Mouse (Mus musculus) cerebellum, postnatal 10 days (tissue): ENCODE data around the gene Ccdc151.
A peak's percentile ranks its signal among the peaks of the same experiment; 100 is the strongest.

Source experiments
- DNase-seq, 2 experiments: peaks; one replicate each; pipeline ENCODE4 v3.0.0; 2021; ENCODE audit warnings: mixed read lengths in 2 of 2

Gene Ccdc151

DNA sequence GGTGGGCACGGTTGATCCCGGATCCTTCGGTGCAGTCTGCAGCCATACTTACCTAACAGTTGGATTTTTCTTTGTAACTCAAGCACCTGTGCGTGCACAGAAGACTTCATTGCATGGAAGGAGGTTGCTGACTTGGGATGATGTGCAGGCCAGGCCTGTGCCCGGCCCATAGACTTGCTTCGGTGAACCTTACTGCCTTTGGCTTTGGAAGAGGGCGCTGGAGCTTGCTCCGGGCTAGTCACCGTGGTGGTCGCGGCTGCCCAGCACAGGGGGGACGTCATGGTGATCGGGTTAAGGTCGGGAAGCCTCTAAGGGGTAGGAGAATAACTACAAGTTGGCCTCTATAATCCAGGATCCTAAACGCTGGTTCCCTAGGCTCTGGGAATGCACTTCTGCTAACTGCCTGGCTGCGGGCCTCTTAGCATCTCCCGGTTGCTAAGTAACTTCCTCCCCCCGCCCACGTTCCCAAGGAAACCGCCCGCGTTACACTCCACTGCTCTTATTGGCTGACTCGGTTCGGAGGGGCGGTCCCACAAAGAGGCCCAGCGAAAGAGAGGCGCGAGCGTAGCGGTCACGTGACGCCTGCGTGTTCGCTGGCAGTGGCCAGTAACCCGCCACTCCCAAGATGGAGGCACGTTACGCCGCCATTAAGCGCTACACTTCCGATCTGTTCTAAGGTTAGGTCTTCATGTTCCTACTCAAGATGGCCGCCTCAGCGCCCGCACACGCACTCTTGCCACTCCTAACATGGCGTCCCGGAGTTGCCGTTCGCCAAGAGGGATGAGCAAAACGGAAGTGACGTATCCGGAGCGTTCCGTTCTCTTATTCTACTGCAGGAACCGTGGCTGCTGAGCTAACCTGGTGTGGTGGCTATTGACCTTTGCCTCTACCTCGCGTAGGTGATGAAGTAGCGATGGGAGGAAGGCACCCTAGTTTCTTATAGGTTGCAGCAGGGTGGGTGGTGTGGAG, at the start of gene Ccdc151, which contains the start of gene Prkcsh:
TSS of gene Ccdc151 (minus strand) at position 441 of the 969 bp plus-strand sequence.
TSS of gene Prkcsh (plus strand) at position 613 of the 969 bp plus-strand sequence.
- DNase-seq = peak; percentile 99

DNA sequence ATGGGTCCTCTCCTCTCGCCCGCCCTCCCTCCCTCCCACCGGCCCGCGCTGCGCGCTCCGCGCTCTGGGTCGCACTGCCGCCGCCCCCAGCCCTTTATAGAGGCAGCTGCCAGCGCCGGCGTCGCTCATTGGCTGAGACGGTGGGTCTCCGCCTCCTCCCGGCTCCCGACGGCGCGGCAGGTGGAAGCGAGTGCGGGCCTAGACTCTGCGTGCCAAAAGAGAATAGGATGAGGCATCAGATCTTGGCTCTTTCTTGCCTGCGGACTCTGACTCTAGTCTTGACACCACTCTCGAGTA, 49.5 kb upstream of the Ccdc151 start, which contains the start of gene Elavl3:
TSS of gene Elavl3 (minus strand) at position 66 of the 297 bp plus-strand sequence.
- DNase-seq = peak; percentile 98

DNA sequence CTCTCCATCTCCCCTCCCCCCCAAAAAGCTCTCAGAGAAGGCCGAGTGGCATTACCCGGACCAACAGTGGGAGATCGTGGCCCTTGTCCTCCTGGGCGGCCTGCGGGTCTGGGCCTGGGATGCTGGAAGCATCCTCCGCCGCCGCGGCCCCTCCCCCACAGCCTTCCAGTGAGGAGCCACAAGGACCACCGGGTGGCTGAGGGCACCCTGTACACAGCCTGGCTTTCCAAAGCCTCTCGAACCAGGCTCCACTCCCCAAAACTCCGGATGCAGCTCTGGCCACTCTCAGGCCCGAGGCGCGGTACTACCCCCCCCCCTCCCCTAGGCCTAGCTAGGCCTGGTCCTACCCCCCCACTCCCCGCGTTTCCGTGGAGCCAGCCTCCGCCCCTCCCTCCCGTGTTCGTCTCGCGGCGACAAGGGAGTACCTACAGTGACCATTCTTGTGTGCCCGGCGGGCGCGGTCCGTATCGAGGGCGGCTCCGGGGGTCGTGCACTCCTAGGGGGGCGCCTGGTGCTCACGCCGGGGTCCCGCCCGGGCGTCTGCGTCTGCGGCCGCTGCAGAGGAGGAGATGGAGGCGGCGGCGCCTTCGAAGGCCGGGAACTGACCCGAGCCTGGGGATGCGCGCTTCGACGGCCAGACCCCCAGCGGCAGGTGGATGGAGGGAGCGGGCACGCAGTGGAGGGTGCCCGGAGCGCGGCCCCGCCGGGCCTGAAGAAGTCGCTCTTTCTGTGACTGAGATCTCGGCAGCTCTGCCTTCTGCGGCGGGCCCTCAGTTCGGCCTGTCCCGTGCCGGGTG, 48.9 kb upstream of the Ccdc151 start:
- peak; percentile 82 to 84 for DNase-seq

DNA sequence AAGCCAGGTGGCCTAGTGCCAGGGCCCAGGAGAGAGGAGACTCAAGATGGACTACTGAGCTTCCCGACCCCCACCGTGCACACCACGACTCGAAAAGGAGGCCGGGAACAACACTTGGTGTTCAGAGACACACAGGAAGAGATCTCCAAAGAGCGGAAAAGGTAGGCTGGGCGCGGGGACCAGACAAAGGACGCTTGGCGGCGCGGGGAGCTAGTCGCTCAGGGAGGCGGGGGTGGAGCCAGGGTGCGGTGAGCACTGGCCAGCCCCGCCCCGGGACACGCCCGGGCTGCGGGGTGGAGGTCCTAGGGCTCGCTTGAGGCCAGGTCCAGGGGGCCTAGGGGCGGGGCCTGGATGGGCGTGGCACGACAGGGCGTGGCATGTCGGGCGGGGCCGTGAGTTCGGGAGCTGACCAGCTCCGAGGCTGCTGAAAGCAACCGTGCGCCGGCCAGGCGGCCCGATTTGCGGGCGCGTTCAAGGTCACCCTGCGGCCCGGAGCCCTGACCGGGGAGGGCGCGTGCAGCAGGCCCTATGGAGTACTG, 48.0 kb upstream of the Ccdc151 start:
- DNase-seq = peak; percentile 88 to 93

DNA sequence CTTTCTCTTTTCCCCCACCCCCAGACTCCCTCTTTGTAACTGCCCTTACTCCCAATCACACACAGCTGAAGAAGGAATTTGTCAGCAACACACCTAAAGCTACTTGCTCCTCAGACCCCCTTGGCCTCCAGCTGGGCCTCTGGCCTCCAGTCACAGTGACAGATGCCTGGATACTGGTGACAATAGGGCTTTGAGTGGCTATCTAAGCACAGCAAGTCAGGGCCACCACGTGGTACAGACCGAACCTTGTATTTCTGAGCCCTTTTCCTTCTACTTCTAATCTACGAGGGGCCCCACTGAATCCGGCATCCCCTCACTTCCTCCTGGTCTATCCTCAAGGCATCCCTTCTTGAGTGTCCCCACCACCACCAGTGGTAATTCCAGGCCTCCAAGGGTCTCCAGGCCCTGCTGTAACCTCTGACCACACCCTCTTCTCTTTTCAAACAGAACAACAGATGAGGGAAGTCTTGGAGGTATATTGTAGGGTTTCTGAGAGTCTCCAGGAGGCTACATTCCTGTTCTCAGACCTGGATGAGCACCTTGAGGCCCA, 47.4 kb upstream of the Ccdc151 start:
- DNase-seq = peak; percentile 87 to 91

DNA sequence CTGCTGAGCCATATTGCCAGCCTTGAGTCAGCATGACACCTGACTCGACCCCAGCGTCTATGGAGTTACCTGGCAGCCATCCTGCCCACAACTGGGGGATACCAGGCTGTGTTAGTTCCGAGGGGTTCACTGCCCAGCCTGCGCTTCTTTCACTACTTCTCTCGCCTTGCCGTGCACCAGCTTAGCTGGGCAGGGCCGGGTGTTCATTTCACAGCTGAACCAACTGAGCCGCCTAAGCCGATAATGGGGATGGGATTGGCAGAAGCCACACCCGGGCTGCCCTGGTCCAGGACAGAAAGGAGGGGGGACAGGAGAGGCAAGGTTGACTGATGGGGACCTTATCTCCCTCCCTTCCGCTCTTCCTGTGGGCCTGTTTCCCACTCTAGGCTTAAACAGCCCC, 46.9 kb upstream of the Ccdc151 start:
- peak; percentile 70 to 74 for DNase-seq

DNA sequence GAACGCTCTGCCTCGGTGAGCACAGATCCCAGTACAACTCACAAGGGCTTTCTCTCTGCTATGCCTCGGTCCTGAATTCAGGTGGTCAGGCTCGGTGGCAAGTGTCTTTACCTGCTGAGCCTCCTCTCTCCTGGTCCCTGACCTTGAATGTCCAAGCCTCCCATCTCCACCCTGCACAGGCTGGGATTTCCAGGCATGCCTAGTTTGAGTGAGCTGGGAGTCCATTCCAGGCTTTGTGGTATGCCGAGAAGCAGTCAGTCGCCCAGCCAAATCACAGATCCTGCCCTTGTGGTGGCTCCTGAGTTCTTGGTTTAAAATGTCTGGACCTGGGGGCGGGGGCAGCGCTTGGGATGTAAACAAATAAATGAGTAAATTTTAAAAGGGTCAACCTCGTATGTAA, 44.9 kb upstream of the Ccdc151 start:
- peak; percentile 49 to 53 for DNase-seq

DNA sequence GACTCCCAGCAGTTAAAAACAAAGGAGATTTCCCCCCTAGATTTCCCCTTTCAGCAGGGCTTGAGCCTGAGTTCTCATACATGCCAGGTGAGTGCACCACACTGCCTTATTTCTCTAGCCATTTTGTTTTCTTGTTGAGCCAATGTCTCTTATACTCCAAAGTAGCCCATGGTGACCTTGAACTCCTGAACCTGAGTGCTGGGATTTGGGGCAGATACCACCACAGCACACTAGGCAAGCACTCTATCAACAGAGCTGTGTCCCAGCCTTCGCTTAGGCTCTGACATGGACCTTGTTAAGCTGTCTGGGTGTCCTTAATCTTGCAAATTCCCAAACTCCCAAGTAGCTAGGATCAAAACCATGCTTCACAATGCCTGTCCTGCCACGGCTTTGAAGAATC, 39.4 kb upstream of the Ccdc151 start:
- DNase-seq = no peak

DNA sequence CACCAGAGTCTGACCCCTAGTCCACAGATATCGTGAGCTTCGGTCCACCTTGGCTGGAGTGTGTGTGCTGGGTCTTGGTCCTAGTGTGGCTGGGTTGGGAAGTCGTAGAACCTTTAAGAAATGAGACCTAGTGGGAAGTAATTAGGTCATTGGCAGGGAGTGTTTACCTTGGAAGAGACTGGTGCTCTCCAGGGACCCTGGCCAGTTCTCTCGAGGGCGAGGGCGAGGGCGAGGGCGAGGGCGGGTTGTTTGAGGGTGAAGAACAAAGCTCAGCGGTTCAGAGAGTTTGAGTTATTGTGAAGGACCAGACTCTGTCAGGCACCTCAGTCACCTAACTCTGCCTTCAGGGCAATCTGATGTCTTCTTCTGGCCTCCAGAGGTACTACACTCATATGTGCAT, 35.4 kb upstream of the Ccdc151 start:
- DNase-seq = no peak

DNA sequence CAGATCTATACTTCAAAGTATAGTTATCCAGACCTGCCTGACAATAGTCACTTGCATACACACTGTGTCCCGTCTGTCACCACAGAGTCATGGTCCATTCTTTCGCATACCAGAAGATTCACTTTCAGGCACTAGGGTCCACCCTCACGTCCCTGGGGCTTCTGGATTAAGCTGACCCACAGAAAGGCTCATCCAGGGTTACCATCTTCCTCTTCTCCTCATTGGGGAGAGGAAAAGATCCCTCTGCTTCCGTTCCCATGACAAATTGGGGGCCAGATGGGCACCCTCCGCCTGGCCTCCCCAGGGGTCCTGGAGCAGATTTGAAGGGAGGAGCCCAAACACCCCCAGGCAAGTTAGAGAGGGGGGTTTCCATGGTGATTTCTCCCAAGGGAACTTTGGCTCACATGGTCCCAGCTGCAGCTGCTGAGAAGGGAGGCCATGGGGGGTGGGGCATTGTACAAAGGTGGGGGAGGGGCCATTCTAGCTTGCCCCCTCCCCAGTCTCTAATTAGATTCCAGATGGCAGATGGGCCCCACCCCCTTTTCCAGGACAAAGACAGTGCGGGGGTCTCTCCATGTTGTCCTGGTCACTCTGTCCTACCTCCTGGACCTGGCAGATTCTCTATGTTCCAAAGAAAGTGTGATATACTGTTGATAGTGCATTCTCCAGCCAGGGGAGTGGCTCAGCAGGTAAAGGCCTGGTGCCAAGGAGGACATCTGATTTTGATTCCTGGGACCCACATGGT, 33.0 kb upstream of the Ccdc151 start:
- peak; percentile 69 to 80 for DNase-seq

DNA sequence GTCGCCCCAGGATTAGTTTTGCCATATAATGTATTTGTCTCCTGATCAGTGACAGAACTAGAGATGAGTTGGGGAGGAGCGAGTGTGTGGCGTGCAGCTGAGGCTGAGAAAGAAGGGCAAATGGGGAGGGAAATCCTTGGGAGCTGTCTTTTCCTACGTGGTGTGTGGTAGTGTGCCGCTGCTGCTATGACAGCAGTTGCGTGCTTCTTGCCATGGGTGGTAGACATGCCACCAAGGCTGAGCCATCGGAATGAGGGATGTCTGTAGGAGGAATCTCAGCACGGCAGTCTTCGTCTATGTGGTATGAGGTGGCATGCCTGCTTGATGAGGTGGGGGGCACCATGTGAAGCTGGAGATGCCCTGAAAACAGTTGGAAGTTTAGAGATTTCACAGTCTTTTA, 28.0 kb upstream of the Ccdc151 start:
- no peak for DNase-seq

DNA sequence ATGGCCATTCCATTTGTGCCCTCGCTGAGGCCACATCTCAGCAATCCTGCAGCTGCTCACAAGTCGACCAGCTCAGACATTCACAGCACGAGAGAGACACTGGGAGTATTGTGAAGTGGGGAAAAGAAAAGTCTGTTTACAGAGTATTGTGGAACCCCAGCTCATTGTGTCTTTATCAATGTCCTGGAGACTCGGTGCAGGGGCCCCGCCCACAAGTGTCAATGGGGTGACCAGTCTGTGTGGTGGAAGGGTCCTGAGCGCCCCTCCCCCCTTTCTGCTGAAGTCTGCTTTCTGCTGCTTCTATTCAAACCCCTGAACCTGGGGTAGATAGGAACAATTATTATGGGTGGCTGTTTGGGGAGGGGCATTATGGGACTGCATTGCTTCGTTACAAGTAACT, 26.0 kb upstream of the Ccdc151 start:
- DNase-seq = peak in 1 of 2 experiments; percentile 29

DNA sequence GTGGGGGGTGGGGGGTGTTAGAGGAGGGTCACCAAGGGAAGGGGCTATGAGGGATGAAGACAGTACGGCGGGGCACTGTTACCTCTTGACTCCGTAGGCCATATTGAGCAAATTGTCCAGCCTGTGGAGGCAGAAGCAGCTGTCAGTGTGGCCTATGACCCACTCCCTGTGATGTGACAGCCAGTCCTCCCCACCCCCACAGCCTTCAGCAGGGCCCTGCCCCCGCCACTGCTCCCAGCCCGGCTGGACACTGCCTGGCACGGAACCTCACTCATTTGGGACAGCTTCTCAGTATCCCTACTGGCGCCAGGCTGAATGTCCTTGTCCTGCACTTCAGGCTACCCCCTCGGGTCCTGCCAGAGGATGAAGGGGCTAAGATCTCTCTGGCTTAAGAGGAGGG, 22.2 kb upstream of the Ccdc151 start:
- peak in 1 of 2 experiments; percentile 53 for DNase-seq

DNA sequence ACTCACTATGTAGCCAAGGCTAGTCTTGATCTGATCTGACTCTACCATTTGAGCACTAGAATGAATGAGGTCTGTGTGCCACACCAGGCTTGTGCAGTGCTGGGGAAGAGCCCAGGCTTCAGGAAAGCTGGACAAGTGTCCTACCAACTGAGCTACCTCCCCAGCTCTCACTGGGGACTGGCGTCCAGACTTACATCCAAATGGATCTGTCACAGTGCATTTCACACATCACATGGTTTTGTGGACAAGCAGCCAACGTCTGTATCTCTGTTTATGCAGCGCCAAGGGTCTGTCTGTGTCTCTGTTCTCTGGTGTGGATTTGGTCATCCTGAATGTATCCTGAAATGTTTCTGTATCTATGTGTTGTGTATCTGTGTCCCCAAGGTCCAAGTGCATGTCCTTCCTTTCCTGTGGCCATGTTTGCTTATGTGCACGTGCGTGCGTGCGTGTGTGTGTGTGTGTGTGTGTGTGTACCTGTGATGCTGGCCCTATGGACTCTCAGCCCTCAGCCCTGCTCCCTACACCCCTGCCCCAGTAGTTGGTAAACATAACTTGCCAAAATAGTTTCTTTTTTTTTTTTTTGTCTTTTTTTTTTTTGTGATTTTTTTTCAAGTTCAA, 14.9 kb upstream of the Ccdc151 start:
- DNase-seq = peak; percentile 81 to 88

DNA sequence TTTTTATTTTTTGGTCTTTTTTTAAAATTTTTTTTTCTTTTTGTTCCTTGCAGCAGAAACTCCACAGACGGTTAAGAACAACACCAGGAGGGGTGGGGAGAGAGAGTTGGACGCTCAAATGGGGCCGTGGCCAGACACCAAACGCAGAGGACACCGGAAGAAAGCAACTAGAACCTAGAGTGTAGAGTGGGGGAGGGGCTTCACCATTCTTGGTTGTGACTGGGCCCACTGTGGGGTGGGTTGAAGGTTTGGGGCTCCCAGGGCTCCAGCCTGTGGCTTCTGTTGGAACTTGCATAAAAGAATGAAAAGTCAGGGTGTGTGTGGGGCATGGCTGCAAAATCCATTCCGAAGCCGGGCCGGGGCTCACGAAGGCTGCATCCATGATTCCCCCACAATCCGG, 13.8 kb upstream of the Ccdc151 start:
- DNase-seq = peak; percentile 53 to 55

DNA sequence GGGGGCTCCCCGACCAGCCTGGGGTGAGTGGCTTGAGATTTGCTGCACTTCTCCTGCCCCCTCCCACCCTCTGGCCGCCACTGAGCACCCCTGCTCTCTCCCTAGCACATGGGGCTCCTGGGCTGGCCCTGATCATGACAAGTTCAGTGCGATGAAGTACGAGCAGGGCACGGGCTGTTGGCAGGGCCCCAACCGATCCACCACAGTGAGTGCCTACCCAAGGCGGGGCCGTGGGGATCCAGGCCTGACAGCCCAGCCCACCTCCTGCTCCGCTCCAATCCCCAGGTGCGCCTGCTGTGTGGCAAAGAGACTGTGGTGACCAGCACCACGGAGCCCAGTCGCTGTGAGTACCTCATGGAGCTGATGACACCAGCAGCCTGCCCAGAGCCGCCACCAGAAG, 10.3 kb upstream of the Ccdc151 start:
- peak in 1 of 2 experiments; percentile 57 for DNase-seq

DNA sequence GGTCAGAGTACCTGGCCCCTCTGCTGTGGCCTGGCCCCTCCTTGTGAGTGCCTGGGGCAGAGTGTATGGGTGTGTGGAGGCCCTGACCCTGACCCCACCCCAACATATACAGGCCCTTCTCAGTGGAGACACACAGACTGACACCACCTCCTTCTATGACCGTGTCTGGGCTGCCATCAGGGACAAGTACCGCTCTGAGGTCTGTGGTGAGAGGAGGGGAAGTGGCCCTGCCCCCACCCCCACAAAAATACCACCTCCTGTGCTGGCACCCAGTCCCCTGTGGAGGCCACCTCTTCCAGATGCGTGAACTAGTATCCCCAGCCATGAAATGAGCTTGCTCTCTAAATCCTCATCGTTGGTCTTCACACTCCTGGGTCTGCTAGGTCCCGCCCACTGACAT, 8.6 kb upstream of the Ccdc151 start:
- DNase-seq = no peak

DNA sequence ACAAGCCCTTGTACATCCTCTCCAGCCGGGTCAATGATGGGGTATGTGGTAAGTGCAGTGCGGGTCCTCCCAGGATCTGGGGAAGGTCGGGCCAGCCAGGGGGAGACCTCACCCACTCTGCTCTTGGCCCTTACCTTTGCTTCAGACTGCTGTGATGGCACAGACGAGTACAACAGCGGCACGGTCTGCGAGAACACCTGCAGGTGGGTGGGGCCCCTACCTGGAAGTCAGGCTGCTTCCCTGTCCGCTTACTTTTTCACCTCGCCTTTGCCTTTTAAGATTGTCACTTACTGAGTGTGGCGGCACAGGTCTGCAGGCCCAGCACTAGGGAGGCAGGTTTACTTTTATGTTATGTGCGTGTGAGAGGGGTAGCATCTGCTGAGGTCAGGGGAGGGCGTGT, 2.1 kb upstream of the Ccdc151 start:
- DNase-seq = no peak

DNA sequence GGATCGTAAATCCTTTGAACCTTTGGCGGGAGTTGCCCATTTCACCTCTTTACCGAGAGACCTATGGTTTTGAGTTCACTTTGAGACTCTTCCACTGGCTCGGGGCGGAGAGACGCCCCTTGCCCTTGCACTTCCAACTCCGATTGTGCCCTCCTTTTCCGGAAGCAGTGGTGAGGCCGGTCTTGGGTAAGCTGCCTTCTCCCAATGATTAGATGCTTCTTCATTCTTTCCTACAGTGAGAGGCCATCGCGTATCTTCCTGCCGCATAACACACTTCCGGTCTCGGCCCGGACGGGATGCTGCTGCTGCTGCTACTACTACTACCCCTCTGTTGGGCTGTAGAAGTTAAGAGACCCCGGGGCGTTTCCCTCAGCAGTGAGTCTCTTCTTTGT, 725 bp upstream of the Ccdc151 start:
- peak in 1 of 2 experiments; percentile 56 for DNase-seq

DNA sequence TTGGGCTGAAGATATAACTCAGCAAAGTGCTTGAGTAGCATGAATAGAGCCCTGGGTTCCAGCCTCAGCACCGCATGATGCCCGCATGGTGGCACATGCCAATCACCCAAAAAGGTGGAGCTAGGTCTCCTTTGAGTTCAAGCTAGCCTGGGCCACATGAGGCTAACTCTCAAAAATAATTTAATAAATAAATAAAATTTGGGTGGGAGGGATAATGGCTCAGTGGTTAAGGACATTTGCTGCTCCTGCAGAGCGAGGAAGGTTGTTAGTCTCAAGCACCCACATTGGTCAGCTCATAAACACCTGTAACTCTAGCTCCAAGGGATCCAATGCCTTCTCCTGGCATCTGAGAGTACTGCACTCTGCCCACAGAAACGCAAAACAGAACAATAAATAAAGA, 801 bp downstream of the Ccdc151 start:
- no peak for DNase-seq

DNA sequence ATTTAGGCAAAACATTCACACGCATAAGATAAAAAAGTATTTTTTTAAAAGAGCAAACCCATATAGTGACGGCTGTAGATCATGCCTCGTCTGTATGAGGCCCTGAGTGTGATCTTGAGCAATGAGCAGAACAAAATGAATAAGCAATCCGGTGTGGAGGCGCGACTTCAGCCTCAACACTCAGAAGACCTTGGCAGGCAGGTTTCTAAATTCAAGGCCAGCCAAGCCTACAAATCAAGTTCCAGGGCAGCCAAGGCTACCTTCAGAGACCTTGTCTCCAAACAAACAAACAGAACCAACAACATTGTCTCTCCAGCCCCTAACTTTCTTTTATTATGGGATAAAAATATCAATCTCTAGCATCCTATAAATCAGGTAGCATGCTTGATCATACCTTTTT, 2.1 kb downstream of the Ccdc151 start:
- no peak for DNase-seq
